In genomic region chr5:115358872-115359271, GRCm38 (mm10) we compare ENCODE assay signal across 8 mouse cellular contexts. TPM values are rescaled to one million over a fixed set of nuclear protein-coding genes. Genes with fewer than 3 reads are reported as not detected.
DNase-seq lines count a peak whose midpoint lies in the region; ATAC-seq and TF ChIP-seq lines count a peak whose summit lies in the region.

No protein-coding gene starts in this region.

- DNase-seq in adipocyte (ENCODE audit: low spot score) = peak; percentile 84
- DNase-seq in gastrocnemius, adult 2 months = peak; percentile 91
- peak; percentile 82 for DNase-seq in induced T-regulatory cell, adult 2 months (ENCODE audit: low read depth)
- peak; percentile 62 to 85 for DNase-seq in left cerebral cortex, postnatal 10 days (ENCODE audit: extremely low spot score in 1 of 2, low spot score in 2 of 2)

- no peaks in the 10 kb centered on the region for H3K36me3 ChIP-seq in small intestine, adult 2 months (ENCODE audit: control insufficient read depth, insufficient read depth, low read length)

- no peaks in the 10 kb centered on the region for H3K4me1 ChIP-seq in small intestine, adult 2 months (ENCODE audit: control insufficient read depth, insufficient read depth, insufficient read length, low read length)

- TF ChIP-seq POLR2A in small intestine, adult 2 months (IDR thresholded peaks at IDR 0.05; ENCODE audit: low read depth, low read length) = no peak

- WGBS in small intestine, adult 2 months = 4% methylated on average over 12 of the region's 12 CpGs

- TF ChIP-seq CTCF in gastrocnemius, adult 2 months (IDR thresholded peaks at IDR 0.05) = no peak; the same call in 1 of the 2 replicates
- TF ChIP-seq CTCF in small intestine, adult 2 months (IDR thresholded peaks at IDR 0.05; ENCODE audit: extremely low read depth, insufficient read length, insufficient replicate concordance, low read depth, low read length) = peak; percentile 96

- intact Hi-C loops in gastrocnemius, adult 2 months (cut with DNase I) = loop anchor here (1.0 kb wide), 1 partner anchor 82 kb away; no protein-coding TSS in a partner anchor
- intact Hi-C loops in left cerebral cortex, postnatal 10 days (cut with DNase I) = loop anchor here (2.0 kb wide), 1 partner anchor 82 kb away; no protein-coding TSS in a partner anchor

- peak; percentile 95 for ATAC-seq in common myeloid progenitor, adult 5-6 weeks (replicated peaks; ENCODE audit: low read depth, poor library complexity, severe bottlenecking)
- ATAC-seq in megakaryocyte progenitor cell, adult 5-6 weeks (replicated peaks; ENCODE audit: poor library complexity) = peak; percentile 97
- ATAC-seq in activated CD4-positive, CD25-positive, alpha-beta regulatory T cell, adult 4 months = no peak

- peak overlapping the region; percentile 39; the same call in 1 of the 2 replicates for H3K4me3 ChIP-seq in gastrocnemius, adult 2 months
- H3K4me3 ChIP-seq in small intestine, adult 2 months (ENCODE audit: low read depth, low read length) = no peak overlapping the region

- no peaks in the 10 kb centered on the region for H3K27me3 ChIP-seq in small intestine, adult 2 months (ENCODE audit: control insufficient read depth, insufficient read depth, low read length)

- no peak overlapping the region for H3K27ac ChIP-seq in gastrocnemius, adult 2 months
- no peak overlapping the region for H3K27ac ChIP-seq in small intestine, adult 2 months (ENCODE audit: insufficient read depth, low read depth, low read length)

RNA-seq across cellular contexts. Expression of gene Cox6a1, which starts 10.1 kb away (rescaled TPM):
- total RNA-seq in common myeloid progenitor, adult 5-6 weeks (2017) = 79.8 and 95.6 TPM in 2 replicates
- 10 to 100 TPM; 38.7 to 60.9 TPM for total RNA-seq in gastrocnemius, adult 2 months (2021)
- total RNA-seq in left cerebral cortex, postnatal 10 days (2021) = 100 to 1,000 TPM; 685 to 725 TPM
- 365 and 372 TPM in 2 replicates for total RNA-seq in megakaryocyte progenitor cell, adult 5-6 weeks (2015)
- total RNA-seq in megakaryocyte progenitor cell, adult 5-6 weeks (2017) = 67.5 and 102 TPM in 2 replicates
- 6,016 and 7,190 TPM in 2 replicates for polyA plus RNA-seq in small intestine, adult 2 months (2012; rRNA removed)
- polyA plus RNA-seq in activated CD4-positive, CD25-positive, alpha-beta regulatory T cell, adult 4 months (2017; shearing (Covaris generic)) = 100 to 1,000 TPM; 589 to 624 TPM

RNA-seq across cellular contexts. Expression of gene Triap1, which starts 17.8 kb away (rescaled TPM):
- total RNA-seq in common myeloid progenitor, adult 5-6 weeks (2017) = 18.7 and 19.6 TPM in 2 replicates
- 10 to 100 TPM; 19.1 to 20.3 TPM for total RNA-seq in gastrocnemius, adult 2 months (2021)
- total RNA-seq in left cerebral cortex, postnatal 10 days (2021) = 10 to 100 TPM; 30.3 to 32.8 TPM
- 39.1 and 43.1 TPM in 2 replicates for total RNA-seq in megakaryocyte progenitor cell, adult 5-6 weeks (2015)
- total RNA-seq in megakaryocyte progenitor cell, adult 5-6 weeks (2017) = 17.7 and 25.3 TPM in 2 replicates
- polyA plus RNA-seq in small intestine, adult 2 months (2012; rRNA removed) = 3.2 and 5.9 TPM in 2 replicates
- 10 to 100 TPM; 42.3 to 45.6 TPM for polyA plus RNA-seq in activated CD4-positive, CD25-positive, alpha-beta regulatory T cell, adult 4 months (2017; shearing (Covaris generic))

RNA-seq across cellular contexts. Expression of gene Gatc, which starts 17.9 kb away (rescaled TPM):
- 15.0 and 19.9 TPM in 2 replicates for total RNA-seq in common myeloid progenitor, adult 5-6 weeks (2017)
- 10 to 100 TPM; 22.2 to 28.0 TPM for total RNA-seq in gastrocnemius, adult 2 months (2021)
- total RNA-seq in left cerebral cortex, postnatal 10 days (2021) = 10 to 100 TPM; 23.8 to 25.5 TPM
- total RNA-seq in megakaryocyte progenitor cell, adult 5-6 weeks (2015) = 68.9 and 78.9 TPM in 2 replicates
- 10.7 and 11.2 TPM in 2 replicates for total RNA-seq in megakaryocyte progenitor cell, adult 5-6 weeks (2017)
- polyA plus RNA-seq in small intestine, adult 2 months (2012; rRNA removed) = 3.3 and 6.0 TPM in 2 replicates
- polyA plus RNA-seq in activated CD4-positive, CD25-positive, alpha-beta regulatory T cell, adult 4 months (2017; shearing (Covaris generic)) = 10 to 100 TPM; 11.3 to 12.0 TPM

RNA-seq across cellular contexts. Expression of gene Srsf9, which starts 31.9 kb away (rescaled TPM):
- 74.3 and 92.1 TPM in 2 replicates for total RNA-seq in common myeloid progenitor, adult 5-6 weeks (2017)
- total RNA-seq in gastrocnemius, adult 2 months (2021) = 10 to 100 TPM in 1 of 2 experiments, 1 to 10 TPM in 1; 9.3 to 12.1 TPM
- total RNA-seq in left cerebral cortex, postnatal 10 days (2021) = 10 to 100 TPM; 59.6 to 64.6 TPM
- 76.3 and 79.7 TPM in 2 replicates for total RNA-seq in megakaryocyte progenitor cell, adult 5-6 weeks (2015)
- 96.3 and 102 TPM in 2 replicates for total RNA-seq in megakaryocyte progenitor cell, adult 5-6 weeks (2017)
- polyA plus RNA-seq in small intestine, adult 2 months (2012; rRNA removed) = 16.9 and 38.0 TPM in 2 replicates
- polyA plus RNA-seq in activated CD4-positive, CD25-positive, alpha-beta regulatory T cell, adult 4 months (2017; shearing (Covaris generic)) = 10 to 100 TPM; 17.9 to 23.8 TPM

RNA-seq across cellular contexts. Expression of gene Dynll1, which starts 58.1 kb away (rescaled TPM):
- total RNA-seq in common myeloid progenitor, adult 5-6 weeks (2017) = 257 and 310 TPM in 2 replicates
- 100 to 1,000 TPM in 1 of 2 experiments, 10 to 100 TPM in 1; 48.4 to 115 TPM for total RNA-seq in gastrocnemius, adult 2 months (2021)
- total RNA-seq in left cerebral cortex, postnatal 10 days (2021) = 100 to 1,000 TPM; 702 to 749 TPM
- total RNA-seq in megakaryocyte progenitor cell, adult 5-6 weeks (2015) = 690 and 788 TPM in 2 replicates
- total RNA-seq in megakaryocyte progenitor cell, adult 5-6 weeks (2017) = 334 and 365 TPM in 2 replicates
- polyA plus RNA-seq in small intestine, adult 2 months (2012; rRNA removed) = 54.5 and 78.1 TPM in 2 replicates
- polyA plus RNA-seq in activated CD4-positive, CD25-positive, alpha-beta regulatory T cell, adult 4 months (2017; shearing (Covaris generic)) = 100 to 1,000 TPM; 459 to 496 TPM
